Mouse (Mus musculus) testis, adult 2 months (tissue): ENCODE data around the gene Aoah.

Experiments
- CTCF ChIP-seq: fragments of 200-500 bp; IDR thresholded peaks from 2 replicates; pipeline ENCODE4 v1.5.1; 2012; ENCODE audit warnings: low read depth, mild to moderate bottlenecking, inconsistent platforms, low read length, moderate library complexity; ENCODE audit not compliant: control insufficient read depth, insufficient read depth, insufficient replicate concordance
- POLR2A ChIP-seq: fragments of 200-500 bp; IDR thresholded peaks from 2 replicates; pipeline ENCODE4 v1.6.1; 2012; ENCODE audit warnings: low read depth, mild to moderate bottlenecking, inconsistent platforms, low read length, moderate library complexity; ENCODE audit not compliant: control insufficient read depth

GRCm38 (mm10) chr13:20820712-20821328 lies 26.9 kb downstream of the Aoah start:
- TF ChIP-seq POLR2A (no peak), CTCF (no peak)
